Mouse (Mus musculus) thymus, postnatal 0 days (tissue): Measurements from ENCODE around the gene Add2. TPM values are rescaled to one million over a fixed set of nuclear protein-coding genes. Genes with fewer than 3 reads are reported as not detected.
A peak's percentile ranks its signal among the peaks of the same experiment; 100 is the strongest.

ENCODE experiments used
- DNase-seq: peaks from one replicate; pipeline ENCODE4 v3.0.0-alpha.2; 2015; ENCODE audit warnings: low spot score
- polyA plus RNA-seq: library from polyadenylated mRNA; unstranded; fragments of >200 nt; fragmentation: Nextera tagmentation; extraction: Ambion mirVana; gene quantifications from 2 replicates; pipeline ENCODE4 v1.2.1, GENCODE M21; 2015

Gene Add2
- polyA plus RNA-seq, 1 experiment from 2014 or later = 0.05 TPM

GRCm38 (mm10) chr6:86078361-86079010, 50.0 kb downstream of the Add2 start:
- no peak for DNase-seq

DNA sequence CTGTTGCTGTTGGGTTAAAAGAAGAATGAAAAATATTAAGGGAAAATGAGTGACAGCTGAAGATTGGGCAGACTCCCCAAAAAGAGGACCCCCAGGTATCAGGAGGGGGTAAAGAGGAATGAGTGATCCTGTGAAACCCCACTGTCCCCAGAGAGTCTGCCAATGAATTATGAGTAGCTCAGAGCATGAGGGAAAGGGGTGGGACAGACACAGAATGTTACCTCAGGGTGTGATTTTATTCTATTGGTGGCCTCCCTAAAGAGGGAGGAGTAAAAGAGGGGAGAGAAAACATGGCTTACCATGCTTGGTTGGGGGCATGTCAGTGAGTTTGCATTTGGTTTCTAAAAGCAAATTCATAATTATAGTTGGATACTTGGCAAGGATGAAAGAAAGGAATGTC, 50.8 kb downstream of the Add2 start:
- DNase-seq = no peak

DNA sequence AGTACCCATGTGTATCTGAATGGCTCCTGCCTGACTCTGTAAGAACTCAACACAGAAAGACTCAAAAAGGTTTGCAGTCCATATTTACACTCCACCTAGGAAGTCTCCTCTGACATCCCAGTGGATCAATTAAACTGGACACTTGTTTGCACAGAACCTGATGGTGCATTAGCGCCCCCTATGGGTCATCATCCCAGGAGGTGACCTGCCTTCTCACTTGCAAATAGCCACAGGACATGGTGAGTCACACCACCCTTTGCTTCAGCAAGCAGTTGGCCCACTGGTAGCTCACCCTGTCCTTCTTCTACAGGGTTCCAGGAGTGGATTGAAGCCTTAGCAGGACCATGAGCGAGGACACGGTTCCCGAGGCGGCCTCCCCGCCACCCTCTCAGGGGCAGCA, 57.0 kb downstream of the Add2 start:
- peak; percentile 3 for DNase-seq

- no peak for DNase-seq
Measured at GRCm38 (mm10) chr6:86086851-86087571, 58.5 kb downstream of the Add2 start.

DNA sequence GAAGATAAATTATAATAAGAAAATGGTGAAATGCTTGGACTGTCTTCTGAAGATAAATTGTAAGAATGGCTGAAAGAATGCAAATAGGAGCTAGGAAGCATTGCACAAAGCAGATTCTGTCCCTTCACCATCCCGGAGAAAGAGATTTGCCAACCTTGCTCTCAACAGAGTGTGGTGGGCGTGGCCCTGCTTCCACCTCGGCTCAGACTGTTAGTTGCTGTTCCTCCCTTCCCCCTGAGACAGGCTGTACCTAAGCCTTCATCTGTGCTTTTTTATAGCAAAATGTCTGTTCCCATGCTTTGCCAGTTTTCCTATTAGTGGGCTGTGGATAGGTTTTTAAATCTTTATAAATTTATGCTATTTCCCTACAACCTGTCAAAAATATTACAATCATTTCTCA, 59.3 kb downstream of the Add2 start:
- no peak for DNase-seq

GRCm38 (mm10) chr6:86094202-86094838, 65.8 kb downstream of the Add2 start:
- no peak for DNase-seq

GRCm38 (mm10) chr6:86095518-86095917, 67.0 kb downstream of the Add2 start:
- no peak for DNase-seq

GRCm38 (mm10) chr6:86096733-86097132, 68.3 kb downstream of the Add2 start:
- no peak for DNase-seq

- DNase-seq = no peak
Measured at GRCm38 (mm10) chr6:86097155-86097554, 68.7 kb downstream of the Add2 start.

DNA sequence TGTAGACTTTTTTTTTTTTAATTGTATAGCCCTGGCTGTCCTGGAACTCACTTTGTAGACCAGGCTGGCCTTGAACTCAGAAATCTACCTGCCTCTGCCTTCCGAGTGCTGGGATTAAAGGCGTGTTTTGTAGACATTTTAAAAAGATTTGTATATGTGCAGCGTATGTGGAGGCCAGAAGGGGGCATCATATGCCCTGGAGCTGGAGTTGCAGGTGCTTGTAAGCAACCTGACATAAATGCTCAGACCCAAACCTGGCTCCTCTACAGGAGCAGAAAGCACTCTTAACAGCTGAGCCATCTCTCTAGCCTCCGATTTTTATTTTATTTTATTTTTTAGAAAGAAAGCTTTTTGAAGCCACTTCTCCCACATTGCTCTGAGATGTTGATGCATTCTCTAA, 70.5 kb downstream of the Add2 start:
- peak; percentile 17 for DNase-seq

DNA sequence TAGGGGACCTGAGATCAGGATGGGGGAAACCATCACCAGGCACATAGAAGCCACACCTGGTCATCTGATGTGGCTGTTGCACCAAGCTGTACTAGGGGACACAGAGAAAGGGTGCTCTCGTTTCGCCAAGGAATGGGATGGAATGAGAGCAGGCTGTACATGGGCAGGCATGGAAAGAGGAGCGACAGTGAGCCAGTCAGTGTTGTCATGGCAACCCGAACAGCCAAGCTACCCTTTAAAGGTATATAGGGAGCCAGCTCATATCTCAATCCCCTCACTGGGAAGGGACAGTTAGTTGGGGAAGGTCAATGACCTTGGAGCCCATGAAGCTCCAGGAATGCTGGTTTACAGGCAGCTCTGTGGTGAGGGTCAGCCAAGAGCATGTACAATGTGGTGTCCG, 73.0 kb downstream of the Add2 start:
- no peak for DNase-seq

- DNase-seq = no peak
Measured at GRCm38 (mm10) chr6:86102874-86103273, 74.4 kb downstream of the Add2 start.

DNA sequence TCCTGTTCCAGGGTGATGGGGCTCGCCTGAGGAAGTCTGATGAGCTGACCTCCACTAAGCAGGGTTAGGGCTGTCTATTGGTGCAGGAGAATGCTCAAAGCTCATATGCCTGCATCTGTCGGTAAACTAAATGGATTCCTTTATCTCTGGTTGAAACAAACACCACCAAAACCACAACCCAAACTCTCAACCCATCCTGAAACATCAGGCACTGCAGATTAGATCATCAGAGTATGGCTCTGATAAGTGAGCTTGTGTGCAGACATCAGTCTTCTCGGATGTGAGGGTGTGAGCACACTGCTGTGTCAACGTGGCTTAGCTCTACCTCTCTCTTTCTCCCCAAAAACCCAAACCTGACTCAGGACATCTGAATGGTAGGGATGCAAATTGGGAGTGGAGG, 75.1 kb downstream of the Add2 start:
- DNase-seq = no peak

GRCm38 (mm10) chr6:86104719-86105118, 76.2 kb downstream of the Add2 start:
- DNase-seq = no peak

DNA sequence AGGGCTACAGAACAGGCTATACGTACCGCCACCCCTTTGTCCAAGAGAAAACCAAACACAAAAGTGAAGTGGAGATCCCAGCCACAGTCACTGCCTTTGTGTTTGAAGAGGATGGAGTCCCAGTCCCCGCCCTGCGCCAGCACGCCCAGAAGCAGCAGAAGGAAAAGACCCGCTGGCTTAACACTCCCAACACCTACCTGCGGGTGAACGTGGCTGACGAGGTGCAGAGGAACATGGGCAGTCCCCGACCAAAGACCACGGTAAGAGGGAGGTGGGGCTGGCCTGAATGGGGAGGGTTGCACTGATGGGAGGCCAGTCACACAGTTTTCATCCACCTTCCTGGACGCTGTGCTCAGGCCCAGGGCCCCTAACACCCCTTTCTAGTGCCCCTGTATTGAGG, 77.6 kb downstream of the Add2 start:
- no peak for DNase-seq

DNA sequence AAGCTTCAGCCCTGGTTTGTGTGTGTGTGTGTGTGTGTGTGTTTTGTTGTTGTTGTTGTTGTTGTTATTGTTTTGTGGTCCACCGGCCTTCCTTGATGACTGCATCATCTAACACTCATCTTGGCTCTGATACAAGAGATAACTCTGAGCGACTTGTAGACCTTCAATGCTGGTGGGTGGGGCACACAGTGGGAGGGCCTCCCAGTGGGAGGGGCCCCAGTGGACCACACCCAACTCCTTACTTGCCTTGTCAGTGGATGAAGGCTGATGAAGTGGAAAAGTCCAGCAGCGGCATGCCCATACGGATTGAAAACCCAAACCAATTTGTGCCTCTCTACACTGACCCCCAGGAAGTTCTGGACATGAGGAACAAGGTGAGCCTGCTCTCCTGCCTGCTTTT, 78.6 kb downstream of the Add2 start:
- no peak for DNase-seq

DNA sequence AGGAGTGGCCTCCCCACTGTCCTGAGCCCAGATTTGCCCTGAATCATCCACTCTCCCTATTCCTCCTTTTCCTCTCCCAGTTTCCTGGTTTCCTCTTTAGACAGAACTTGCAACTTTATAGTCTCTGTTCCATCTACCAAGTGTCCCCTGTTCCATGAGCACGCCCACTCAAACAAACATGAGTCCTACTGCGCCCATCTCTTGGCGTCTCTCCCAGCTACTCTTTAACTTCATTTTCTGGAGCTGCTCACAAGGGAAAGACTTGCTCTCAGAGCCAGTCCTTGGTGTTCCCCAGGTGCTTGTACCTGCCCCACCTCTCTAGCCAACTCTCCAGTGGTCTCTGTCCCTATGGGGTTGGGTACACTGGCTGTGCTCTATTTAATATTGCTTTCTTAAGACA, 87.4 kb downstream of the Add2 start:
- no peak for DNase-seq

GRCm38 (mm10) chr6:86123057-86123456, 94.6 kb downstream of the Add2 start:
- no peak for DNase-seq

DNA sequence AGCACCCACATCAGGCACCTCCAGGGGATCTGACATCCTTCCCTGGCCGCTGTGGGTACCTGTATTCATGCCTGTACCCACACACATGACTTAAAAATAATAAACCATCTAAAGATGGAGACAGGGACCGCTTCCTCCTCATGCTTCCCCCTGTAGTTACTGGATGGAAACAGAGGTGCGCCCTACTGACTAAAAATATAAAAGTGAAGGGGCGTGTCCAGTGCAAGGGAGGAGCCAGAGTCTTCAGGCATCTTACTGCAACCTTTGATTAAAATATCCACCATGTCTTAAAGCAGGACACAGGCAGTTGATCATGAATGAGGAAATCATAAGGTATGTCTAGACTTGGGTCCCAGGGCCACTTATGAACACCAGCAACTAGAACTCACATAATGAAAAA, 97.3 kb downstream of the Add2 start:
- DNase-seq = no peak

GRCm38 (mm10) chr6:86126953-86127581, 98.6 kb downstream of the Add2 start:
- DNase-seq = peak; percentile 65

DNA sequence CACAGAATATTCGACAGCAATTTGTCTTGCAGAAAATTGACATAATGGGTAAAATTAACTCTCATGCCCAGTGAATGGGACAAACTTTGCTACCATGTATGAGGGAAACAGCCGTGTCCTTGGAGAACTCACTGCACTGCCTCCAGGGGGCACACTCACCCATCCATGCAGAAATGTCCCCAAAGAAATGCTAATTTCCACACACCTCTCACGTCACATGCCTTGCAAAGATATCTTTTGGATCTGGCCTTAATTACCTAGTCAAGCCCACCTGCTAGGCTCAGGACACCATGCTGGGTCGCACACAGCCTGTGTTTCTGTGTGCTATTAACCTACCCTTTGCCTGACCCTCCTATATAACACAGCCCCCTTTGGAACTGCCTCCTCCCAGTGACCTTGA, 100.0 kb downstream of the Add2 start:
- DNase-seq = peak; percentile 33

GRCm38 (mm10) chr6:86129872-86130498, 101.5 kb downstream of the Add2 start:
- no peak for DNase-seq
